Mouse (Mus musculus): ENCODE data around the gene Schip1. TPM values are rescaled to one million over a fixed set of nuclear protein-coding genes. Genes with fewer than 3 reads are reported as not detected.

Gene Schip1
- polyA plus RNA-seq, 2 experiments from 2014 or later, result not detected

GRCm38 (mm10) chr3:68130386-68130785, 65.8 kb downstream of the Schip1 start:
- no peak for ATAC-seq

DNA sequence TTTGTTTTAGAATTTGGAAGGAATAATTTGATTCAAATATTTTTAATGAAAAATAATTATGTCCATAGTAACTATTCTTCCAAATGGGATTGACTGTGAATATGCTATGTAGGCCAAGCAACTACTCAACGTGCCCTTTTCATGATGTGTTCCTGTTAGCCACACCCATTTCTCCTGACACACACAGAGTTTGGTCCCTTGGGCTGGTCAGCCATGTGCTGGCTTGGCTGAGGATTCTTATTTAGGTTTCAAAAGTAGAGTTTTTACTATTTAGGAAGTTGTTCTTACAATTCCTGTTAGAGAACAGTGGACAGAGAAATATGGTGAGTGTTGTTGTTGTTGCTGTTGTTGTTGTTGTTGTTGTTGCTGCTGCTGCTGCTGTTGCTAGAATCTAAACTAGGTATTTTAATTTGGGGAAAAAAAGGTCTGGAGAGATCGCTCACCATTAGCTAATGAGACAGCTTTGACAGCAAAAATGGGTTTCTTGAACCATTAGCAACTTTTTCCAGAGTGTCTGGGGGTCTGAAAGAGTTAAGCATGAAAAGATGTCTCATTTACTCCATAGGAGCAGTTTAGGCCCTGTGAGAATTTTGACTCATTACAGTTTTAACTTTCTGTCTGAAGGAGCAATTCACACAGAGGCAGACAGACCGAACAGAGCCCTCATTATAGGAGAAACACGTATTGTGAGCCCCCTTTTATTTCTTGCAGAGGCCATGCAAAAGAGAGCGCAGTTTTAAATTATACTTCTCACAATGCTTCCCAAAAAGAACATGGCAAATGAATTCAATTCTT, 74.4 kb downstream of the Schip1 start:
- ATAC-seq, result no peak

- no peak for ATAC-seq
Measured at GRCm38 (mm10) chr3:68150688-68151087, 86.1 kb downstream of the Schip1 start.

DNA sequence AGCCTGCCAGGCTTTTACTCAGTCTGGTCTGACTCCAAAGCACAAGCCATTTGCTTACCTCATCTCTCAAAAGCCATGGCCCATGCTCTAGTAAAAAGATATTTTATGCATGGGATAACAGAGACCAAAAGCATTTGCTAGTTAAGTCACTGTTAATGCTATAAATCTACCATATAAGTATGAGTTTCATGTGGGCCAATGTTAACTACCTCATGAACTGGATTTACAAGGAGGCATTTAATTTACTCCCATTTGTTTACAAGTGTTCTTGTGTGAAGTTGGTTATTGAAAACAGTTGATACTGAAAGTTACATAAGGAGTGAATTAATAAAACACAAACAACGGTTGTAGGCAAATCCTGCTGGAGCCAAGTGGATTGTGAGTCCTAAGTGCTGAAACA, 95.6 kb downstream of the Schip1 start:
- ATAC-seq, result no peak

- no peak for ATAC-seq
Measured at GRCm38 (mm10) chr3:68160760-68161159, 96.2 kb downstream of the Schip1 start.

DNA sequence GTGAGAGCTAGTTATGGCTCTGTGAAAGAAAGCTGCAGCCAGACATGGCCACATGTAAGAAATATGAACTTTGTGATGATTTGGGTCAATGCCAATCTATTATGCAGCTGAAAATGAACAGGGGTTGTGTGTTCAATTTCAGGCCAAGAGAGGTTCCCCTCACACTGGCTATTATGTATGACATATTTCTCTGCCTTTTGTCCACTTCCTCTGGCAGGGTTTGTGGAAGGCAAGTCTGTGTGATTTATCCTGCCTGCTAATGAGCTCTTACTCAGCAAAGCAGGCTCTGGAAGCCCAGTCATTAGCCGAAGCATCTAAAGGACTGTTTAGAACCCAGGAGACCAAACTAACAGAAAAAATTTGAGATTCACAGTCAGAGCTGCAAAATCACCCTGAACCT, 113.6 kb downstream of the Schip1 start:
- no peak for ATAC-seq

- ATAC-seq, result no peak
Measured at GRCm38 (mm10) chr3:68187471-68187870, 122.9 kb downstream of the Schip1 start.

GRCm38 (mm10) chr3:68189100-68189499, 124.5 kb downstream of the Schip1 start:
- ATAC-seq, result no peak

GRCm38 (mm10) chr3:68196933-68197332, 132.3 kb downstream of the Schip1 start:
- no peak for ATAC-seq

DNA sequence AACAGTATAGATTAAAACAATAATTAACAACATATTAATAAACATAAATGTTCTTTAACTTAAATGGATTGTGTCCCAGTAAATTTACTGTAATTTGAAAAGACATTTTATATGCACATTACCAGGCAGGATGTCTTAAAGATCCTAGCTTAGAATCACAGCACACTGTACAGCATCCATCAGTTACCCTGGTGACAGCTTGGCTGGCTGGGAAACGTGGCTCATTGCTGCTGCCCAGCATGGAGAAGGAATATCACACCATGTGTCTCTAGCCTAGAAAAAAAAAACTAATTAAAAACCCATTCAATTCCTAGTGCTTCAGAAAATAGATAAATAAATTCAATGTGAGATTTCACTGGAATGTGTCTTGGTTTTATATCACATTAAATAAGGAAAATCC, 136.6 kb downstream of the Schip1 start:
- no peak for ATAC-seq

- ATAC-seq, result no peak
Measured at GRCm38 (mm10) chr3:68202162-68202902, 137.7 kb downstream of the Schip1 start.

DNA sequence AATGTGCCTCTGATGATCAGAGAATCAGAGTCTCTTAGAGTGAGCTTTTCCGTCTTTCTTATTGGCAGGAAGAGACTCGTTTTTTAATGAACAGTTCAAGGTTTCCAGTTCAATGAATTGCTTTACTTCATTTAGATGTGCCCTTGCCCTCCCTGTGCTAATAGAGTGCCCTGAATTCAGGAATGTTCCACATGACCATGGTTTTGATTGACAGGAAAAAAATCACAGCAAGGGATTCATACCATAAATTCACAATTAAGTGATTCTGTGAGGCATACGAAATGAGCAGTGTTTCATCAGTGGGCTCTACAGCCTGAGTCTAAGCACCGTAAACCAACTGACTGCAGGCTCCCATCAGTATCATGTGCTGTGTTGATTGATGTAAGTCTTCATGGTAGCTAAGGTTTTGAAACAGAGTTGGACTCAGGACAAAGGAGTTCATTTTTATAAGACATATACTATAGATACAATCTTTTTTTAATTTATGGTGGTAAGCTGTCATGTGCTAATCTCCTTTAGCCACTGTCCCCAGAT, 139.4 kb downstream of the Schip1 start:
- ATAC-seq, result no peak

DNA sequence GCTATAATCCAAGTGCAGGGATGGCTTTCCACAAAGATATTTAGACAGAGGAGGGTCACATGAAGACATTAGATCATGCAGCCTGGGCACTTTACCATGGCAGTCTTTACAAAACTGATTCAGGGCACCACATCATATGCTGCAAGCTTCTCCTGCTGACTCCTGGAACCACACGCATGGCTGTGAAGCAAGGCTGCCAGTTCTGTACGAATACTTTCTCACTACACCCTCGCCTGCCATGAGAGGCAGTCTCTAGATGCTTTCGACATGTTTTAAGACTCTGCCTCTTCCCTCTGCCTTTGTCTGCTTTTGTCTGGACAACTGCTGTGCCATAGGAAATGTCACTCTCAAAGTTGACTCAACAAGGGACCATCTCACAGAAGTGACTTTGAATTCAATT, 145.8 kb downstream of the Schip1 start:
- no peak for ATAC-seq

DNA sequence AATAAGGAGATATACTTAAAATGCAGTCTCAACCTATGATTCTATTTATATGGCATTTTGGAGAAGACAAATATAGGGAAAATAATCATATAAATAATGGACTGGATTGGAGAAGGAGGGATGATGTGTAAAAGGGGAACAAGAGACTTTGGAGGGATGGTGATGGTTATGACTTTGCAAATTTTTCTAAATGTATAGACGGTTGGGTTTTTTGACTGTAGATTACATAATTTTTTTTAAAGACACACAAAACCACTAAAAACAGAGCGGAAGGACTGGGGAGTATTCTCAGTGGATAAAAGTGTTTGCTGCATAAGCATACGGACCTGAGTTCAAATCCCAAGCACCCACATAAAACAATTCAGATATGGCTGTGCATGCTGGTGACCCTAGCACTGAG, 156.8 kb downstream of the Schip1 start:
- ATAC-seq, result no peak

DNA sequence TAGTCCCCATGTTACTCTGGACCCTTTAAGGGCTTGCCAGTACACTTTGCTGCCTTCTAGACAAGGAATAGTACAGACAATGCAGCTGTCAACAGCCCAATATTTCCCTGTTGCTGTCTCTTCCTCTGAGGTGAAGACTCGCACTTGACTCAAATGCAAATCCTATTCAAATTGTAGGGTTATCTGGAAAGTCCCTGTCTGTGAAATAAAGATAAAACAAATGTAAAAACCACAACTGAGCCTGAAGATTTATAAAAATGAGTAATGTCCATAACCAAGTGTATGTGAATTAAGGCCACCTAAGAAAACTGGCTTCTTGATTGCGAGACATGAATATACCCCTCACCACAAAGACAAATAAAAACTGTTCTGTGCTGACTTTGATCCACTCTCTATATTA, 175.3 kb downstream of the Schip1 start:
- no peak for ATAC-seq

- no peak for ATAC-seq
Measured at GRCm38 (mm10) chr3:68243239-68243638, 178.6 kb downstream of the Schip1 start.

- no peak for ATAC-seq
Measured at GRCm38 (mm10) chr3:68246154-68246553, 181.6 kb downstream of the Schip1 start.

- ATAC-seq, result no peak
Measured at GRCm38 (mm10) chr3:68250589-68250988, 186.0 kb downstream of the Schip1 start.

- ATAC-seq, result no peak
Measured at GRCm38 (mm10) chr3:68252335-68252734, 187.7 kb downstream of the Schip1 start.

DNA sequence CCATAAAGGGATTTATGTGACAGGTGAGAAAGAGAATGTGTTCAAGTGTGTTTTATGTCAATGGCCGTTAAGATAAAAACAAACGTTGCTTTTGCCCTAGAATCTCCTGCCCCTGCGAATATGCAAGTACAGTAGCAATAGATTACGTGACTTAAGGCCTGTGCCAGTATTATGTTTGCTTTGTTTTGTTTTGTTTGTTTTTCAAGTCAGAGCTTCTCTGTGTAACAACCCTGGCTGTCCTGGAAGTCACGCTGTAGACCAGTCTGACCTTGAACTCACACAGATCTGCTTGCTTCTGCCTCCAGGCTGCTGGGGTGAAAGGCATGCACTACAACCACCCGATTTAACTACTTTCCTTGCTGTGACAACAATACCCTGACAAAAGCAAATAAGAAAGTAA, 197.7 kb downstream of the Schip1 start:
- no peak for ATAC-seq

DNA sequence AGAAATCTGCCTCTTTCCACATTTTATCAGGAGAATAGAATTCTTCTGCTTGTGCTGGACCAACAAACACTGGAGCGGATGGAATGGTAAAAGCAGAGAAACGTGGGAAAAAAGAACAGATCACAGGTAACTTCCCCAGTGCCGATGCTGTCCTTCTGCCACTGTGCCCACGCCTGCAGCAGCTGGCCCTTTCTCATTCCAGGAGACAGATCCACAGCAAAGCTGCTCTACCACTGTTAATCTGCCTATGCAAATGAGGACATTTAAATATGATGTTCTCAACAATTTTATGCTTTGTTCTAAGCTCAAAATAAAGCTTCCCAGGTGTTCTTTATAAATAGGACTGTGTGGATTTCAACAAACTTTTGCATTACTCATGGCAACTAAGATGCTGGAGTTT, 203.3 kb downstream of the Schip1 start:
- no peak for ATAC-seq

DNA sequence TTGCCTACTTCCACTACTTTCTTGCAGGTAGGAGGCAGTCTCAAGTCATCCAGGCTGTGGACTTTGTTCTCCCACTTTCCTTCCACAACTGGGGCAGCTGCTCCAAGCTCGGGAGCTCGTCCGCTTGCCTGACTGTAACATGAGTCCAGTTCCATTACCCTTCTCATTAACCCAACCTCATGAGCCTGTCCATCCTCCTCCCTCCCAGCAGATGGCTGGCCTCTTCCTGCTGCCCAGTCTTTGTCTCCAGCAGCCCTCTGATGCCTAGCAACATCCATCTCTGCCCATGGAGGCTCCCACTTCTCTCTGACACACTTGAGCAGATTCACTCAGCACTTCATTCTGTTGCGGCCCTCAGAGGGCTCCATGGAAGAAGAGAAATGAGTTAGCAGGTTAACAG, 204.6 kb downstream of the Schip1 start:
- ATAC-seq, result no peak

DNA sequence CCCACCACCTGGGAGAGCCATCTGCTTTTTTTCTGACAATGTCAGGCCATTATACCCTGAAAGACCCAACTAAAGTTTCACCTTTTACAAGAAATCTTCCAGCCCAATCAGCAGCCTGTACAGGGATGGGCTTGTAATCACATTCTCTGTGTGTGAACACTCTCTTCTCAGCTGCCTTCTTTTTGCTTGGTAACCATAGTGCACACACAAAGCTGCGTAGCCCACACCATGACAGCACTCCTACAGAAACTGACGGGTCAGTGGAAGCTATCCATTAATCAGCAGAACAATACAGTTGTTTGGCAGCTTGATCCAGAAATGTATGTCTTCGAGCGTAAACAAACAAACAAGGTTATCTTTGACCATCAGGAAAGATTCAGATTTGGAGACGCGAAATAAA, 205.6 kb downstream of the Schip1 start:
- ATAC-seq, result no peak

DNA sequence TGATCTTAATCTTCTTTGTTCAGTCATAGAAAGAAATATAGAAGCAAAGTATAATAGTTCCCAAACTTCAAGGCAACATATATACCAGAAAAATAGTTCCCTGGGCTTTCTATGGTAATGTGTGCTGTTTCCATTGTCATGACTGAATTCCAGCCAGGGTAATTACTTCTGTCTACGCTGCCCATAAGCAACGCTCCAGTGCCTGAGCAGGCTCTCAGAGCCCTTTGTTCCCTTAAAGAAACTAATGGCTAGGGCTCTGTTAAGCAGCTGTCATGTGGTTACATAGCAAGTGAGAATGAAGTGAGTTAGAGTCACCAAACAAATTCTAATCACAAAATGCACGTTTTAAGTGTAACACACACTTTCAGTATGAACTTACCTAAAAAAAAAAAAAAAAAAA, 206.9 kb downstream of the Schip1 start:
- no peak for ATAC-seq
